ENCODE assay signal across 24 mouse cellular contexts in the genomic region with DNA sequence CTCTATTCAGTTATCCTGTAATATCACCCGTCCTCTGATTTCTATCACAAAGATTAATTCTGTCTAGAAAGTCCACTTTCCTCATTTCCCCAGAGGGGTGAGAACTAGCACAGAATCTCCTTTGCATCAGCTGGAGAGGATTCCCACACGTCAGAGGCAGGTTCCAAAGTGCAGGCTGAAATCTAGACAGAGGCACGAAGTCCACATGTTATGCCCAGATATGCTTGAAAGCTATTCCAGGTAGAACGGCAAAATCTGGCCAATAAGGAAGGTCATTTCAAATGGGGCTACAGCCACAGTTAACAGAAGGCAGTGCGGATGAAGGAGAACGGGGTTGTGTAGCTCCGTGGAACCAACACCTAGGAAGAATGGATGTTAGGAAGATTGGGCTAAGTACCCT.
"Had no signal": no experiment of that assay in that cellular context is flagged by ENCODE, and none has a peak within 500 bp of the region (broad histone marks: within the 10 kb centered on the region; RNA-seq: fewer than 3 reads in every experiment).

No protein-coding gene starts in this region.

- H3K9ac ChIP-seq: forebrain, embryonic 15.5 days; forebrain, postnatal 0 days; heart, embryonic 13.5 days; heart, embryonic 15.5 days; hindbrain, embryonic 13.5 days; hindbrain, embryonic 15.5 days; limb, embryonic 13.5 days; limb, embryonic 15.5 days; liver, embryonic 13.5 days; liver, embryonic 15.5 days had no signal

- H3K4me2 ChIP-seq: forebrain, embryonic 15.5 days; heart, embryonic 11.5 days; heart, embryonic 13.5 days; heart, embryonic 15.5 days; hindbrain, embryonic 13.5 days; hindbrain, embryonic 15.5 days; limb, embryonic 13.5 days; limb, embryonic 15.5 days; liver, embryonic 11.5 days; liver, embryonic 13.5 days; liver, embryonic 15.5 days had no signal

- H3K9me3 ChIP-seq: forebrain, embryonic 15.5 days; heart, embryonic 13.5 days; heart, embryonic 15.5 days; hindbrain, embryonic 13.5 days; hindbrain, embryonic 15.5 days; limb, embryonic 13.5 days; limb, embryonic 15.5 days; liver, embryonic 13.5 days; liver, embryonic 15.5 days had no signal

- H3K4me1 ChIP-seq: forebrain, embryonic 15.5 days; heart, embryonic 13.5 days; heart, embryonic 15.5 days; hindbrain, embryonic 13.5 days; hindbrain, embryonic 15.5 days; limb, embryonic 15.5 days; liver, embryonic 13.5 days; liver, embryonic 15.5 days had no signal

- H3K27me3 ChIP-seq: forebrain, embryonic 15.5 days; heart, embryonic 15.5 days; hindbrain, embryonic 13.5 days; hindbrain, embryonic 15.5 days; limb, embryonic 13.5 days; limb, embryonic 15.5 days; liver, embryonic 13.5 days; liver, embryonic 15.5 days had no signal

- ATAC-seq: forebrain, embryonic 15.5 days; forebrain, postnatal 0 days; hindbrain, postnatal 0 days; intestine, embryonic 16.5 days had no signal

- H3K27ac ChIP-seq: forebrain, embryonic 15.5 days; heart, embryonic 13.5 days; heart, embryonic 15.5 days; hindbrain, embryonic 13.5 days; hindbrain, embryonic 15.5 days; hindbrain, postnatal 0 days; limb, embryonic 13.5 days; limb, embryonic 15.5 days; liver, embryonic 13.5 days; liver, embryonic 15.5 days had no signal

- H3K36me3 ChIP-seq: forebrain, embryonic 15.5 days; heart, embryonic 13.5 days; heart, embryonic 15.5 days; hindbrain, embryonic 13.5 days; hindbrain, embryonic 15.5 days; limb, embryonic 13.5 days; limb, embryonic 15.5 days; liver, embryonic 13.5 days; liver, embryonic 15.5 days had no signal

- DNase-seq: forebrain, postnatal 0 days; gastrocnemius, postnatal 14 days; gastrocnemius, postnatal 36 days; heart, adult 18-20 months; heart, postnatal 14 days; heart, postnatal 36 days; kidney, postnatal 10 days; layer of hippocampus, adult 9-11 months; layer of hippocampus, postnatal 36 days; left cerebral cortex, postnatal 4 days; liver, embryonic 13.5 days; lung, adult 18-20 months had no signal

- H3K4me3 ChIP-seq: forebrain, embryonic 15.5 days; heart, embryonic 13.5 days; heart, embryonic 15.5 days; hindbrain, embryonic 13.5 days; hindbrain, embryonic 15.5 days; limb, embryonic 13.5 days; limb, embryonic 15.5 days; liver, embryonic 13.5 days; liver, embryonic 15.5 days had no signal
